Mouse (Mus musculus) ES-E14 (cell line): ENCODE measurements around the gene Stx16.

ENCODE experiments used
- CHD2 ChIP-seq: IDR thresholded peaks from 2 replicates; pipeline ENCODE4 v1.6.1; 2014; ENCODE audit warnings: mild to moderate bottlenecking, low read depth, low read length, inconsistent platforms
- HCFC1 ChIP-seq: IDR thresholded peaks from 2 replicates; pipeline ENCODE4 v1.6.1; 2012; ENCODE audit warnings: low read length, inconsistent platforms, borderline replicate concordance; ENCODE audit not compliant: insufficient read depth
- MAFK ChIP-seq: IDR thresholded peaks from 2 replicates; pipeline ENCODE4 v1.6.1; 2014; ENCODE audit warnings: mild to moderate bottlenecking, low read depth, low read length, inconsistent platforms; ENCODE audit not compliant: insufficient read depth
- ZC3H11A ChIP-seq: IDR thresholded peaks from 2 replicates; pipeline ENCODE4 v1.6.1; 2012; ENCODE audit warnings: low read depth, mild to moderate bottlenecking, inconsistent platforms, low read length, borderline replicate concordance
- ZNF384 ChIP-seq: IDR thresholded peaks from 2 replicates; pipeline ENCODE4 v1.6.1; 2012; ENCODE audit warnings: low read depth, low read length, inconsistent platforms

GRCm38 (mm10) chr2:174127376-174127713, 51.2 kb downstream of the Stx16 start:
- TF ChIP-seq ZNF384 = no peak
- no peak for TF ChIP-seq MAFK
- TF ChIP-seq ZC3H11A = no peak
- no peak for TF ChIP-seq HCFC1
- no peak for TF ChIP-seq CHD2
